Mouse (Mus musculus) embryonic fibroblast, embryonic 13.5 days (primary cell): ENCODE data around the gene Cuta.
"Not testable (repeated sequence)": the region's sequence is repeated elsewhere in the genome, so short reads cannot be mapped to it uniquely, and the experiment has no call there.

ENCODE experiments used
- CTCF ChIP-seq: IDR thresholded peaks from 2 replicates; pipeline ENCODE4 v1.5.1; 2011; ENCODE audit warnings: mild to moderate bottlenecking, control low read depth, low read length, moderate library complexity, borderline replicate concordance; ENCODE audit not compliant: insufficient read depth
- POLR2A ChIP-seq: IDR thresholded peaks from 2 replicates; pipeline ENCODE4 v1.6.1; 2011; ENCODE audit warnings: low read depth, mild to moderate bottlenecking, control low read depth, low read length, moderate library complexity

GRCm38 (mm10) chr17:26922368-26922767 lies 17.0 kb downstream of the Cuta start:
- not testable (repeated sequence) for TF ChIP-seq POLR2A, CTCF
